Comparison of ENCODE assay signal across 8 mouse cellular contexts in genomic region chr7:141435129-141435855, GRCm38 (mm10). TPM values are rescaled to one million over a fixed set of nuclear protein-coding genes. Genes with fewer than 3 reads are reported as not detected.
DNase-seq lines count a peak whose midpoint lies in the region; ATAC-seq lines count a peak whose summit lies in the region.

No protein-coding gene starts in this region.

- 4% methylated on average over 17 of the region's 17 CpGs for whole genome bisulfite sequencing in embryonic facial prominence, embryonic 15.5 days

- peak overlapping the region; percentile 84 for H3K4me2 ChIP-seq in embryonic facial prominence, embryonic 15.5 days (replicated peaks)

- no peak for ATAC-seq in embryonic facial prominence, embryonic 15.5 days (ENCODE audit: insufficient number of reproducible peaks, low FRiP score, low TSS enrichment, low read depth)
- peak; percentile 71 for ATAC-seq in megakaryocyte progenitor cell, adult 5-6 weeks (replicated peaks; ENCODE audit: poor library complexity)

- H3K4me3 ChIP-seq in embryonic facial prominence, embryonic 15.5 days (replicated peaks), result peak overlapping the region; percentile 53

- peak overlapping the region; percentile 44; the same call in 1 of the 2 replicates for H3K9ac ChIP-seq in embryonic facial prominence, embryonic 15.5 days

- no peaks in the 10 kb centered on the region for H3K27me3 ChIP-seq in embryonic facial prominence, embryonic 15.5 days

- peaks cover 44% of the 10 kb centered on the region for H3K4me1 ChIP-seq in embryonic facial prominence, embryonic 15.5 days

- DNase-seq in adrenal gland, adult (ENCODE audit: inconsistent age in 2 of 2, low spot score in 1 of 2), result peak; percentile 81 to 90
- no peak for DNase-seq in adrenal gland, postnatal 4 days (ENCODE audit: low spot score in 2 of 2)
- peak; percentile 72 for DNase-seq in adrenal gland, postnatal 25 days
- peak; percentile 66 to 68 for DNase-seq in heart, postnatal 14 days
- DNase-seq in left cerebral cortex, postnatal 36 days (ENCODE audit: low spot score in 2 of 2), result peak; percentile 55 to 59
- DNase-seq in spleen, adult 18-20 months, result peak; percentile 40 to 56

- peak overlapping the region; percentile 58 for H3K27ac ChIP-seq in embryonic facial prominence, embryonic 15.5 days (replicated peaks)

- no peaks in the 10 kb centered on the region for H3K9me3 ChIP-seq in embryonic facial prominence, embryonic 15.5 days (replicated peaks)

- H3K36me3 ChIP-seq in embryonic facial prominence, embryonic 15.5 days, result peaks cover 47% of the 10 kb centered on the region

- intact Hi-C loops in heart, postnatal 14 days (cut with DNase I), result no loop called here
- intact Hi-C loops in left cerebral cortex, postnatal 36 days (cut with DNase I), result no loop called here

RNA-seq across cellular contexts. Expression of gene Slc25a22, which starts 2.4 kb away (rescaled TPM):
- total RNA-seq in adrenal gland, postnatal 4 days (2021), result 10 to 100 TPM; 46.9 to 60.3 TPM
- 95.6 and 102 TPM in 2 replicates for total RNA-seq in adrenal gland, postnatal 25 days (2021)
- 29.3 and 30.9 TPM in 2 replicates for polyA plus RNA-seq in embryonic facial prominence, embryonic 15.5 days (2015; fragmentation: Nextera tagmentation; extraction: Ambion mirVana)
- total RNA-seq in heart, postnatal 14 days (2021), result 10 to 100 TPM; 65.5 to 67.6 TPM
- total RNA-seq in left cerebral cortex, postnatal 36 days (2021), result 100 to 1,000 TPM; 270 to 289 TPM
- 15.5 and 19.8 TPM in 2 replicates for total RNA-seq in megakaryocyte progenitor cell, adult 5-6 weeks (2015)
- 4.4 and 5.3 TPM in 2 replicates for total RNA-seq in megakaryocyte progenitor cell, adult 5-6 weeks (2017)

RNA-seq across cellular contexts. Expression of gene Cend1, which starts 6.0 kb away (rescaled TPM):
- 1 to 10 TPM; 2.7 to 4.8 TPM for total RNA-seq in adrenal gland, postnatal 4 days (2021)
- 0.57 and 1.3 TPM in 2 replicates for total RNA-seq in adrenal gland, postnatal 25 days (2021)
- 3.1 and 5.3 TPM in 2 replicates for polyA plus RNA-seq in embryonic facial prominence, embryonic 15.5 days (2015; fragmentation: Nextera tagmentation; extraction: Ambion mirVana)
- total RNA-seq in heart, postnatal 14 days (2021), result 1 to 10 TPM; 1.5 to 1.7 TPM
- 100 to 1,000 TPM; 291 to 331 TPM for total RNA-seq in left cerebral cortex, postnatal 36 days (2021)
- total RNA-seq in megakaryocyte progenitor cell, adult 5-6 weeks (2015), result not detected in 2 replicates
- not detected in 2 replicates for total RNA-seq in megakaryocyte progenitor cell, adult 5-6 weeks (2017)

RNA-seq across cellular contexts. Expression of gene Pidd1, which starts 8.5 kb away (rescaled TPM):
- total RNA-seq in adrenal gland, postnatal 4 days (2021), result 10 to 100 TPM in 1 of 2 experiments, 1 to 10 TPM in 1; 8.4 to 12.6 TPM
- total RNA-seq in adrenal gland, postnatal 25 days (2021), result 3.0 and 3.3 TPM in 2 replicates
- 13.5 and 14.7 TPM in 2 replicates for polyA plus RNA-seq in embryonic facial prominence, embryonic 15.5 days (2015; fragmentation: Nextera tagmentation; extraction: Ambion mirVana)
- 1 to 10 TPM; 1.1 to 1.2 TPM for total RNA-seq in heart, postnatal 14 days (2021)
- total RNA-seq in left cerebral cortex, postnatal 36 days (2021), result 1 to 10 TPM in 1 of 2 experiments, under 1 TPM in 1; 0.76 to 1.9 TPM
- 14.2 and 14.4 TPM in 2 replicates for total RNA-seq in megakaryocyte progenitor cell, adult 5-6 weeks (2015)
- total RNA-seq in megakaryocyte progenitor cell, adult 5-6 weeks (2017), result 9.7 and 11.2 TPM in 2 replicates

RNA-seq across cellular contexts. Expression of gene Rplp2, which starts 11.9 kb away (rescaled TPM):
- 1,000 to 10,000 TPM; 1,329 to 1,362 TPM for total RNA-seq in adrenal gland, postnatal 4 days (2021)
- total RNA-seq in adrenal gland, postnatal 25 days (2021), result 917 and 919 TPM in 2 replicates
- 1,341 and 1,344 TPM in 2 replicates for polyA plus RNA-seq in embryonic facial prominence, embryonic 15.5 days (2015; fragmentation: Nextera tagmentation; extraction: Ambion mirVana)
- 100 to 1,000 TPM; 876 to 946 TPM for total RNA-seq in heart, postnatal 14 days (2021)
- 100 to 1,000 TPM; 493 to 570 TPM for total RNA-seq in left cerebral cortex, postnatal 36 days (2021)
- total RNA-seq in megakaryocyte progenitor cell, adult 5-6 weeks (2015), result 2,968 and 3,129 TPM in 2 replicates
- 2,070 and 2,265 TPM in 2 replicates for total RNA-seq in megakaryocyte progenitor cell, adult 5-6 weeks (2017)

RNA-seq across cellular contexts. Expression of gene Pnpla2, which starts 19.7 kb away (rescaled TPM):
- 100 to 1,000 TPM; 173 to 205 TPM for total RNA-seq in adrenal gland, postnatal 4 days (2021)
- 538 and 617 TPM in 2 replicates for total RNA-seq in adrenal gland, postnatal 25 days (2021)
- 22.2 and 27.9 TPM in 2 replicates for polyA plus RNA-seq in embryonic facial prominence, embryonic 15.5 days (2015; fragmentation: Nextera tagmentation; extraction: Ambion mirVana)
- 100 to 1,000 TPM; 351 to 430 TPM for total RNA-seq in heart, postnatal 14 days (2021)
- 10 to 100 TPM; 28.0 to 31.7 TPM for total RNA-seq in left cerebral cortex, postnatal 36 days (2021)
- 44.5 and 44.9 TPM in 2 replicates for total RNA-seq in megakaryocyte progenitor cell, adult 5-6 weeks (2015)
- 15.6 and 20.1 TPM in 2 replicates for total RNA-seq in megakaryocyte progenitor cell, adult 5-6 weeks (2017)

Comparison
In these comparisons a context has a peak if more than half of its experiments do, and no peak if none do; other contexts are left out.
1. DNase-seq: peak in adrenal gland, adult (2 of 2), adrenal gland, postnatal 25 days (single experiment), heart, postnatal 14 days (2 of 2), left cerebral cortex, postnatal 36 days (2 of 2) and spleen, adult 18-20 months (2 of 2); none in adrenal gland, postnatal 4 days (0 of 2).
2. RNA of gene Cend1, which starts 6.0 kb away (total RNA-seq): 291 to 331 TPM in left cerebral cortex, postnatal 36 days; 2.7 to 4.8 TPM in adrenal gland, postnatal 4 days, 1.5 to 1.7 TPM in heart, postnatal 14 days, 0.57 to 1.3 TPM in adrenal gland, postnatal 25 days and not detected in megakaryocyte progenitor cell, adult 5-6 weeks; every median in the first group is over 10 times any median in the second.